Mouse (Mus musculus): ENCODE measurements around the gene Acbd7.

The Acbd7 gene

GRCm38 (mm10) chr2:3335611-3336301 lies at the start of gene Acbd7:
TSS of gene Acbd7 (plus strand) at chr2:3336168.
- DNase-seq (ENCODE audit: low spot score in 2 of 2): peak; percentile 62 to 66

DNA sequence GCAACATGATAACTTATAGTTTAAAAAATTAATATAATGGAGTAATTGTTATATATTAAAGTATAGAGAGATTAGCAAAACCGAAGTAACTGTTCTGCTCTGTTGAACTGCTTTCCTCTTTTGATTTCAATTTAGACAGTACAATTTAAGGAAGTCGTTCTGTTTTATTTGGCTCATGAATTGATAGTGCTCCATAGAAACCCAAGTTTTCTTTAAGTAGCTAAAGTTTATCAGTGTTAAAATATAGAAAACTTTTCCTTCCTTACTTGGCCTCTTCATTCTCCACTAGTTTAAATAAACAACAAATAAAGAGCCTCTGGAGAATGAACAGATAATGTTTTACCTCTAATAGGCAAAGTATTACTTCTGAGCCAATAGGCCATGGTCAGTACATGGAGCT lies 49.7 kb upstream of the Acbd7 start:
- no peak for DNase-seq (ENCODE audit: low spot score in 2 of 2)

DNA sequence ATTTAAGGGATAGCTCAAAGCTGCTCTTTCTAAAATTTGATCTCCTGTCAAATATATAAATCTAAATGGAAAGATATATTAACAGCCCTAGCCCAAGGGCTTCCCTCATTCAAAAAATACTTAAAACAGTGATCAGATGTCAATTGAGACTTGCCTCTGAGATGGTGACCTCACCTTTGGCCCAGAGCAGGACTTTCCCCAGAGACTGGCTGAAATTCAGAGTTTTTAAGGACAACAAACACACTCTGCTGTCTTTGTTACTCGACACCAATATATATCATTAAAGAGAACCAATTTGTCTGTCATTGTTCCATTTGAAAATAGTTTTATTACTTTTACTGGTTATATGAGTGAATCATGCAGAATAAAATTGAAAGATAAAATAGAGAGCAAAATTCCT lies 46.4 kb upstream of the Acbd7 start:
- no peak for DNase-seq (ENCODE audit: low spot score in 2 of 2)

GRCm38 (mm10) chr2:3292170-3292569 lies 43.8 kb upstream of the Acbd7 start:
- no peak for DNase-seq (ENCODE audit: low spot score in 2 of 2)

GRCm38 (mm10) chr2:3295826-3296225 lies 40.1 kb upstream of the Acbd7 start:
- DNase-seq (ENCODE audit: low spot score in 2 of 2): no peak

- peak; percentile 17 to 49 for DNase-seq (ENCODE audit: low spot score in 2 of 2)
Observed at GRCm38 (mm10) chr2:3305426-3306025, 30.4 kb upstream of the Acbd7 start.

DNA sequence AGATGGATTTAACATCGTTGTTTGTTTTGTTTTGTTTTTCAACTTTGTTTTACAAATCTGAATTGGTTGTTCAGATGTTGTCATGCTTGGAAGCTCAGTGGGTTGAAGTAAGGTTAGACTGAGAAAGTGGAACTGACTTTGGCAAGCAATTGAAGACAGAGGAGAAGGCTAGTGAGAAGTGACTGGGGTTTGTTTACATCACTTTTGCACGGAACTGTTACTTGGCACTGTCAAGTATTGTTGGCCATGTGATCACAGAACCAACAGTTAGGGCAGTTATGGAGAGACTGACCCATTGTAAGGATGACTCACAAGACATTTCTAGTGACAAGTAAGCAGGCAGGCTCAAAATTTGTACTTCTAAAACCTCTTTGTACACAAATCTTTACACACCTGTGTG lies 12.8 kb upstream of the Acbd7 start:
- no peak for DNase-seq (ENCODE audit: low spot score in 2 of 2)

- DNase-seq (ENCODE audit: low spot score in 2 of 2): no peak
Observed at GRCm38 (mm10) chr2:3324381-3325130, 11.4 kb upstream of the Acbd7 start.

DNA sequence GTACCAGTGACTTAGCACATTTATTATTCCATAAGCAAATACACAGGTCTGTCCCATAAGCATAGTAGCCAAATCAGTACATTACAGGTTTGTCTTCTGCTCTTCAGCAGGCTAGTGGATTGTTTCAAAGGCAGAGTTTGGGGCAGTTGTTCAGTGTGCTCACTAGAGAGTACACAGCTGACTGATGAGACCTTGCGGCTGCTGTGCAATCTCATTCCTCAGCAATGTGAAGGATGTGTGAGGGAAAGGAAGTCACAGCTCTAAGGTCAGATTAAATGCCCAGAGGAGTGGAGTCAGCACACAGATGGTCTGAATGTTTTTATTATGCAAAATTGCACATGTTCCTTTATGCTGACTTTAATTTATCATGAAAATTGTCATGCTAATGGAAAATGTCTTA lies 9.4 kb upstream of the Acbd7 start:
- no peak for DNase-seq (ENCODE audit: low spot score in 2 of 2)

- DNase-seq (ENCODE audit: low spot score in 2 of 2): peak in 1 of 2 experiments; percentile 30
Observed at GRCm38 (mm10) chr2:3327351-3327750, 8.6 kb upstream of the Acbd7 start.

DNA sequence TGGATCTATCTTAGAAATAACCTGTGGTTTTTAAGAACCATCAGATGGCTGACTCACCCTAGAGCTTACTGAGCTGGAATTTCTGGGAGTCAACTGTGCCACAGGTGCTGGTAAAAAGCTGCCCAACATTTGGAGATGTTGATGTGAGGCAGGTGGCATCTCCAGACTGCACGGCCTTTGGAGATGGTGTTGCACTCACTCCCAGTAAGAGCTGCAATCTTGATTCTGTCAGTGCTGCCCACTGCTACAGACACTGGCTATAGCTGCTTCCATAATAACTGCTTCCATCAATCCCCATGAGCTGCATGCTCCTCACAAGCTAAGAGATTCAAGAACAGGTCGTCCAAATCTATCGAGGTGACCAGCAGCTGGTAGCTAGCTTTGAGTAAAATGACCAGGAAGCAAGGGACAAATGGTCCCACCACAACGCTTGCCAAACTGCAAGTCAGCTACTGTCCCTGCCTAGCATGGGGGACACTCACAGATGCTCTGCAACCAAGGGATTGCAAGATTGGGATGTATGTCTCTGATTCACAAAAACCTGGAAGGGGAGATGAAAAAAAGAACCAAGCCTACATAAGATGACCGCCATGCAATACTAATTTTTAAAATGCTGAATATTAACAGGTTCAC lies 4.8 kb upstream of the Acbd7 start:
- DNase-seq (ENCODE audit: low spot score in 2 of 2): no peak

DNA sequence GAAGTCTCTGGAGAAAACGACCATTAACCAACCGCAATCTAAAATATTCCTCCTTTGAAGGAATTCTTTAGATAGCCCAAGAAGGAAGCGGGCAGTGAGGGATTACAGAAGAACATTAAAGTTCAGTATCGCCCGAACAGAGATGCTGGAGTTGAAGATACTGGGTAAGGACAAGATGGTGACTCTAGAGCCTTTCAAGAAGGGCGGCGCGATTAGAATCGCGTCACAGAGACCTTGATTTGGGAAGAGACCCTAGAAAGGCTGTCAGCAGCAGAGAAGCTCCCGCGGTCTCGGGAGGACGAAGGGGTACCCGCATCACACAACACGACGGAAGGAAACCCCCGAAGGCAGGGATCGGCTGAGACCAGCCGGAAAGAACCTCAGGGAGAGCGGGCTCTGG lies 3.9 kb upstream of the Acbd7 start:
- DNase-seq (ENCODE audit: low spot score in 2 of 2): no peak

DNA sequence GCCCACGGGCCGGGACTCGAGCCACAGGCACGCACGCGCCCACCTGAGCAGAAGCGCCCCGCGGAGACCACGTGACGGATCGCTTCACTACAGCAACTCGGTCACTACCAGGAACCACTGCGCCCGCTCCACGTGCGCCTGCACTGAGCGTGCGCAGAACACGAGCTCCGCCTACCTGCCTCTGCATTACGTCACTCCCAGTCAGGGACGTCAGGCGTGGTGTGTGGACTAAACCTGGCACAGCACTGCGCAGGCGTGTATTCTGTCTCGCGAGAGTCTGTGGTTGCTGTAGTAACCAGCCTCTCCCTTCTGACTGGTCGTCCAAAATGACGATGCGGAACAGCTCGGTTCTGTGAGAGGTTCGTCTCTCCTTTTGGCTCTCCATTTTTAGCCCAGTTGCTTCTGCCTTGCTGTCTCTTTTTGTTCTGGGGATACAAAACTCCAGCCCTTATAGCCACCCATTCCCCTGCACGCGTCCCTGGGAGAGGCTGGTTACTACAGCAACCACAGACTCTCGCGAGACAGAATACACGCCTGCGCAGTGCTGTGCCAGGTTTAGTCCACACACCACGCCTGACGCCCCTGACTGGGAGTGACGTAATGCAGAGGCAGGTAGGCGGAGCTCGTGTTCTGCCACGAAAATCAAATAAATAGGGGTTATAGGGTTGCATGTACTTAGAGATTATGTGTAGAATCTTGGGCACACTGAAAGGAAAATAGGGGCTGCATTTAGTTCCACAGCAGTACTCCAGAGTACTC lies 3.3 kb upstream of the Acbd7 start, which contains the start of gene Rpp38:
TSS of gene Rpp38 (minus strand) at position 160 of the 759 bp plus-strand sequence.
- peak; percentile 99 to 100 for DNase-seq (ENCODE audit: low spot score in 2 of 2)

DNA sequence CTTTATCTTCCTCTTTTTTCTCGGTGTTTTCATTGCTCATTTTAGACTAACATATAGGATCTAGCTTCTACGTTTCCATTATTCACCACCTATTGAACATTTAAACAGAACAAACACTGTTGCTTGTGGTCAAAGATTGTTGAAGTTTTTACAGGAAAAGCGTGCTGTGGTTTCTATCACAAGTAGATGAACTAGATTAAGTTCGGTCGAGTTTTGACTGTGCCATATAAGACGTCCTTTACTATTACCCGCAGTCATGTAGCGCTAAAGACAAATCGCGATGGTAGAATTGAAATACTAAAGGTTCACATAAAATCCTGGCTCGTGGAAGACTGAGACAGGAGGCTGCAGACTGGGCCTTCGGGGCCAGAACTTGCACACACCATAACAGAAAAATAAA lies 2.2 kb upstream of the Acbd7 start:
- DNase-seq (ENCODE audit: low spot score in 2 of 2): no peak

DNA sequence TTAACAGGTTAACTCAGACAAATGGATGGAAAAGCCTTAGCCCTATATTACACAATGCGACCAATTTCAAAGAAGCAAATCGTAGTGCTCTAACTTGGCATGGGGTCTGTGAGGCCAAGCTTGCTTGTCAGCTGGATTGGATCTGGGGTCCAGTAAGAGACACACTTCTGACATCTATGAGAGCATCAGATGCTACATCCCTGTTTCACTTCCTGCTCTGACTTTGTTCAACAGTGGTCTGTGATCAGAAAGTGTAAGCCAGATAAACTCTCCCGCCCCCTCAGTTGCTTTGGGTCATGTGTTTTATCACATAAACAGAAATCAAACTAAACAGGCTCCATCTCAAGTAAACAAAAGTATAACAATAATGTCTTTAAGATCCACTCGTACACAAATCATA lies 12.5 kb downstream of the Acbd7 start:
- DNase-seq (ENCODE audit: low spot score in 2 of 2): no peak

DNA sequence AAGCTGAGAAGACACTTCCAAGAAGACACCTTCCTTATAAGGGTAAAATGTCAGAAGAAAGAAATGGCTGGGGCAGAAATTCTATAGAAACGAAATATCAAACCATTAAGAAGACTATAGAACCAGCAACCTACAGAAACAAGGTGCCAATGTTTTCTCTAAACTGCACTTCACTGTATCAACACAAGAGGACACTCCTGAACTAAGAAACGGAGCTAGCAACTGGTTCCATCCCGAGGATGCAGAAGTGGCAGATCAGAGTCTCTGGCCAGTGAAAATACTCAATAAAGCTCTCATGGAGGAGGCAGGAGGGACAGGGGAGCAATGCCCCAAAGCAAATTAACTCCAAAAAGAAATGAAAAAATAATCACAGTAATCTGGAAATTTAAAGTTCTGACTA lies 13.0 kb downstream of the Acbd7 start:
- peak in 1 of 2 experiments; percentile 46 for DNase-seq (ENCODE audit: low spot score in 2 of 2)

DNA sequence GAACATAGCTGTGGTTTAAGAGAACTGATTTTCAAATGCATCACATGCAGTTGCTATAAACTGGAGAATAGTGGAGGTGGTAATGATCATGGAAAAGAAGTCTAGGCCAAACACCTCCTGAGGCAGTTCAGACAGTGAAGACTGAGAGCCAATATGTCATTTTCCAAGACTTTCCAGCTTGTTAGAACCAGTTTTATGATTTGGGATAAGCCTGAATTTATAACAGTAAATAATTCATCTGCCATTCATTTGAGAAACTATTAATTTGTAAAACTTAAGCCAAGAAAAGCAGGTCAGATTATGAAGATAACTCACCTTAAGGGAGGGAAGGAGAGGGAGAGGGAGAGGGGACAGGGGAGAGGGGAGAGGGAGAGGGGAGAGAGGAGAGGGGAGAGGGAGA lies 17.2 kb downstream of the Acbd7 start:
- DNase-seq (ENCODE audit: low spot score in 2 of 2): no peak

DNA sequence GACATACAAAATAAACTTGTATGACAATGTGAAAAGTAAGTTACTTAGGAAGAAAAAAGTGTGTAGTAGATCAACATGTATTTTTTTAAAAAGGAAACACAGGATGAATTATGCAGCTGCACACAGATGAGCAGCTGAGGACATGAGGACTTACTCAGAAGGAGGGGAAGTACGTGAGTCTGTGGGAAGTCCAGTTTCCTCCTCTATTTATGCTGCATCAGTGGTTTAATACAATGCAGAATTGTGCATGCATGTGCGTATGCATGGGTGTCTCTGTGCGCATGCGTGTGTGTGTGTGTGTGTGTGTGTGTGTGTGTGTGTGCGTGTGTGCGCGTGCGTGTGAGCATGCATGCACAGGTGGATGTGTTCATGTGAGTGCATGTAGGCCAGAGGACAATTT lies 19.8 kb downstream of the Acbd7 start:
- DNase-seq (ENCODE audit: low spot score in 2 of 2): no peak

GRCm38 (mm10) chr2:3356311-3356710 lies 20.3 kb downstream of the Acbd7 start:
- DNase-seq (ENCODE audit: low spot score in 2 of 2): no peak

GRCm38 (mm10) chr2:3357887-3358286 lies 21.9 kb downstream of the Acbd7 start:
- DNase-seq (ENCODE audit: low spot score in 2 of 2): no peak

- DNase-seq (ENCODE audit: low spot score in 2 of 2): no peak
Observed at GRCm38 (mm10) chr2:3361067-3361466, 25.1 kb downstream of the Acbd7 start.

DNA sequence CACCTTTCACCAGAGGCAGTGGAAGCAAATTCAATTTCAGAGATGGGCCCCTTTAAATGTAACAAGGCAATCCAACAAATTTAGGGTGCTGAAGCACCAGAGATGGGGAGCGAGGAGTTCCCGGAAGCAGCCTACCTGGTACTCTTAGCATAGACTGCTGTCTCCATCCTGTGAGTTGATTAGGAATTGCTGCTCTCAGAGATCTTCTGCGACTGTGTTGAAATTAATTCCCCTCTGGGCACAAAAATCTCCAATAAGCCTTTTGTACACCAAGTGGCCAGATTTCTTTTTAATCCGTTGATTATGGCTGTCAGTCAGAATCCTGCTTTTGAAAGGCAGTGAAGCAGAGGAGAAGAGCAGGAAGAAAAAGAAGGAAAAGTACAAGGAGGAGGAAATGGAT lies 29.2 kb downstream of the Acbd7 start:
- no peak for DNase-seq (ENCODE audit: low spot score in 2 of 2)
